Mouse (Mus musculus): ENCODE data around the gene Ltbr. TPM values are rescaled to one million over a fixed set of nuclear protein-coding genes. Genes with fewer than 3 reads are reported as not detected.

Gene Ltbr
- polyA plus RNA-seq, 1 experiment: 34.5 TPM

DNA sequence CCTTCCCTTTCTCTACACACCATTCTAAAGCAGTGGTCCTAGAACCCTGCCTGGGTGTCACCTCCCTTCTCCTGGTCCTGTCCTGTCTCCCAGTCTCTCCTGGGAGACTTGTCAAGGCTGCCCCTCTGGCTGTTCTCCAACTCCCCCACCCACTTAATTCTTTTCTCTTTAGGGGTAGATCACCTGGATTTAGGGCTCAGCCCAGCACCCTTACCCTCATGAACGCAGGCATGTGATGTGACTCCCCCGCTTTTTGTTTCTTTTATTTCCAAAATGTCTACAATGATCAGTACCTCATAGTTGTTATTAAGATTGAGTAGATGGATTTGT, 37.3 kb upstream of the Ltbr start:
- H3K4me1 ChIP-seq (ENCODE audit: control insufficient read depth, insufficient read depth, insufficient read length, low read length): peaks cover 51% of the 10 kb centered on the region
- peak overlapping the region; percentile 87 for H3K27ac ChIP-seq (replicated peaks; ENCODE audit: low read depth, low read length)

DNA sequence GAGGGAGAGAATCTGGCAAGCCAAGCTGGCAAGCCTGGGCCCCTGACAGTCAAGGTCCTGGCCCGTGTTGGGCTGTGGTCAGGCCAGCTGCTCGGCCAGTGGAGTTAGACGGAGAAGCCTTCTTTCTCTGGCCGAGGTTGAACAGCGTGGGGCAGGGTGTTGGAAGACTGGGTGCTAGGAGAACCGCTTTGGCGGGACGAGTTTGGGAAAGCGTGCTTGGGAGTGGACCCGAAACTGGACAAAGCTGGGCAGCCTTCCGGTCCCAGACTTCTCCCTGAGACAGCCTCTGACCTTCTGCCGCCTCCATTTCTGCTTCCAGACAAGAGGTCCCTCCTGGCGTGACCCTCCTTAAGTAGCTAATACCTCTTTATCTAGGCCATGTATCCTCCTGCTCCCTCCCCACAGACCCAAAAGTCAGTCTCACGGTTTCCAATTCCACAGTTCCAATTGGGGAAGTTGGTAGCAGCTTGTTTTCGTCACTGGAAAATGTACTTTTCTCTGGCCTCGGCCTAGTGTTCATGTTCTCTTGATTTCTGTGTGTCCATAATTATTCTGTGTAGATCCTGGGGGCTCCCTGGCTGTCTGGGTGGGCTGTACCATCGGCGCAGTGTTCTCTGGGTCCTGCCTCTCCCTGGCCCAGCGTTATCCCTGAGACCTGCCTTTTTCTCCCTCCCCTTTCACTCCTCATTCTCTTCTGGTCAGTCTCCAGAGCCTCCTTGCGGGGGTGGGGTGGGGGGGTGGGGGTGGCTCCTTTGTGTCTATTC, 36.7 kb upstream of the Ltbr start:
- Histone ChIP-seq H3K4me1 (ENCODE audit: control insufficient read depth, insufficient read depth, insufficient read length, low read length) (peaks cover 49% of the 10 kb centered on the region), H3K27ac (replicated peaks; ENCODE audit: low read depth, low read length) (peak overlapping the region; percentile 97)

More for the DNA sequence above, 37.3 kb upstream of the Ltbr start:
- peak overlapping the region; percentile 78 for H3K4me3 ChIP-seq (ENCODE audit: insufficient read depth, low read depth, low read length)

DNA sequence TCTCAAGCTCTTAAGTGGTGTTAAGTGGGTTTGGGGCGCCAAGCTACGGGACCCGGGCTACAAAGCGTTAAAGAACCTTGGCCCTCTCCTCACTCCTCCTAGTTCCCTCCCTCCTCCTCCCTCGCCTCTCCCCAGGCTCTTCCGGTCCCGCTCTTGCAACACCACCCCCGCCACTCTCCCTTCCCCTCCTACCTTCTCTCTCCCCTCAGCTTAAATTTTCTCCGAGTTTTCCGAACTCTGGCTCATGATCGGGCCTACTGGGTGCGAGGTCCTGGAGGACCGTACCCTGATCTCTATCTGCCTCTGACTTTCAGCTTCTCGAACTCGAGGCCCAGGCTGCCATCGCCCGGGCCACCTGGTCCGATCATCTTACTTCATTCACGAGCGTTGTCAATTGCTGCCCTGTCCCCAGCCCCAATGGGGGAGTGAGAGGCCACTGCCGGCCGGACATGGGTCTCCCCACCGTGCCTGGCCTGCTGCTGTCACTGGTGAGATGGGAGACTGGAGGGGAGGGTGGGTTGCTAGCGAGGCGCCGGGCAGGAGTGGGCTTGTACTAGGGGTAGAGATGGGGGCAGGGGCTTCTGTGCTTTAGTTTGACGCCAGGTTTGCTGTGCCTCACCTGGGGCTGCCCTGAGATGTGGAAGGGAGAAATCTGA, 36.0 kb upstream of the Ltbr start:
- Histone ChIP-seq H3K27ac (replicated peaks; ENCODE audit: low read depth, low read length) (peak overlapping the region; percentile 97), H3K4me3 (ENCODE audit: insufficient read depth, low read depth, low read length) (peak overlapping the region; percentile 78), H3K4me1 (ENCODE audit: control insufficient read depth, insufficient read depth, insufficient read length, low read length) (peaks cover 44% of the 10 kb centered on the region)

More for the DNA sequence above, 36.7 kb upstream of the Ltbr start:
- peak overlapping the region; percentile 78 for H3K4me3 ChIP-seq (ENCODE audit: insufficient read depth, low read depth, low read length)

DNA sequence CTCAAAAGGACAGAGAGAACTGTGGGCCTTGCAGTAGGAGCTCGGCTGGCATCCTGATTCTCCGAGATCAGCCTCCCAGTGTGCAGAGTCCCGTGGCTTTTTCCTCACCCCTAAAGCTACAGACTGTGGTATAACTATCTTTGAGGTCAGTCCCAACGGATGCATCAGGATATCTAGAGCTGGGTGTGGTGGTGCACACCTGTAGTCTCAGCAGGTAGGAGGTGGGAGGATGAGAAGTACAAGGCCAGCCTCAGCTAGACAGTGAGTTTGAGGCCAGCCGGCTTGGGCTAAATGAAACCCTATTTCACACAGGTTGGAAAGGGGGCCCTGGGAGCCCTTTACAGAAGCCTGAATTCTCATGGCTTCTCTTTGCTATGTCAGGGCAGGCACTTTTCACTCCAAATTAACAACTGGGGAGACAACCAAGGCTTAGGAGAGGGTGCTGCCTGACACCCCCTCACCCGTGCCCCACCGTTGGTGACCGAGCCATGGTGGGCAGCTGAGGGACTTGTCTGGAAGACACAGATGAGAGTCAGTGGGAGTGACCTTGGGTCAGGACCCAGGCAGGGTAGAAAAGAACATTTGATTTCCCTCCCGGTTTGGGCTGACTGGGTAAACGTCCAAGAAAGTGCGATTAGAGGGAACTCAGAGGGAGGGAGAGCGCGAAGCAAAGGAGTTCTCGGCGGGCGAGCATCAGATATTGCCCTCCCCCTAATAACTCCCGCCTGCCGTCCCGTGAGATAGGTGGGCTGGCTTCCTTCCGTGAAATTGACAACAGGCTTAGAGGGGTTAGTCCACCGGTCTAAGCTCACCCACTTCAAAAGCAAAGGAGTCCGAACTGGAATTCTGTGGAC, 35.3 kb upstream of the Ltbr start, which contains the start of gene Tnfrsf1a:
TSS of gene Tnfrsf1a (plus strand) at position 642 of the 854 bp plus-strand sequence.
- Histone ChIP-seq H3K4me3 (ENCODE audit: insufficient read depth, low read depth, low read length) (peak within 1 kb of the TSS; percentile 78), H3K4me1 (ENCODE audit: control insufficient read depth, insufficient read depth, insufficient read length, low read length) (peaks cover 44% of the 10 kb centered on the region), H3K27ac (replicated peaks; ENCODE audit: low read depth, low read length) (peak within 1 kb of the TSS; percentile 97)

DNA sequence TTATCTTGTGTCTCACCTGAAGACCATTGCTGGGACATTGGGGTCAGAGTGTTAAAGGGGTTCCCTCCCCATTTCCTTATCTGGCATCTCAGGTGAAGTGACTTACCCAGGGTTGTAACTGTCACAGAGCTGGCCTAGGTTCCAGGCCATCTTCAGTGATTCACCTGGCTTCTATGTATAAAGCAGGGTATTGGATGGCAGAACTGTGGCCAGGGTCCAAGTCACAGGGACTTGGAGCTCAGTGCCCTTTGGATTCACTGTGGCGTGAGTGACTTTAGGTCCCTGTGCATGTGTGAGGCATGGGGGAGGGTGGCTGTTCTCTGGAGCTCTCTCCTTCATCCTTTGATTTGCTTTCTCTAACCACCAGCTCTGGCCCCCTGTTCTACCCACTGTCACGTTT, 32.3 kb upstream of the Ltbr start:
- H3K4me1 ChIP-seq (ENCODE audit: control insufficient read depth, insufficient read depth, insufficient read length, low read length): peaks cover 32% of the 10 kb centered on the region
- H3K4me3 ChIP-seq (ENCODE audit: insufficient read depth, low read depth, low read length): no peak overlapping the region
- no peak overlapping the region for H3K27ac ChIP-seq (replicated peaks; ENCODE audit: low read depth, low read length)

DNA sequence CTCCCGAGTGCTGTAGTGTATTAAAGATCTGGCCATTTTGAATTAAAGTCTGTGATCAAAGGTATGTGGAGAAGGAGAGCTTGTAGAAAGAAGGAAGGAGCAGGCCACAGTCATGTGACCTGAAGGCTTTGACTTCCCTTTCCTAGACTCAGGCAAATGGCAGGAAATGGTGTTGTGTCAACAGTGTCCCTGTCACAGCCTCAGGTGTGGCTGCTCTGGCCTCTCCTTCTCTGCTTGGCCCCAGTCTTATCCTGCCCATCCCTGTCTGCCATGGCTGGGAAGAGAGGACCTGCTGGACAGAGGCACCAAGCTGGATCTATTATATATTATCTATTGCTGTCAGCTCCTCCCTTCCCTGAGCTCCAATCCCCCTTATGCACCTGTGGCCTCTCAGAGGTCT, 31.9 kb upstream of the Ltbr start:
- Histone ChIP-seq H3K4me1 (ENCODE audit: control insufficient read depth, insufficient read depth, insufficient read length, low read length) (peaks cover 35% of the 10 kb centered on the region), H3K4me3 (ENCODE audit: insufficient read depth, low read depth, low read length) (no peak overlapping the region), H3K27ac (replicated peaks; ENCODE audit: low read depth, low read length) (no peak overlapping the region)

DNA sequence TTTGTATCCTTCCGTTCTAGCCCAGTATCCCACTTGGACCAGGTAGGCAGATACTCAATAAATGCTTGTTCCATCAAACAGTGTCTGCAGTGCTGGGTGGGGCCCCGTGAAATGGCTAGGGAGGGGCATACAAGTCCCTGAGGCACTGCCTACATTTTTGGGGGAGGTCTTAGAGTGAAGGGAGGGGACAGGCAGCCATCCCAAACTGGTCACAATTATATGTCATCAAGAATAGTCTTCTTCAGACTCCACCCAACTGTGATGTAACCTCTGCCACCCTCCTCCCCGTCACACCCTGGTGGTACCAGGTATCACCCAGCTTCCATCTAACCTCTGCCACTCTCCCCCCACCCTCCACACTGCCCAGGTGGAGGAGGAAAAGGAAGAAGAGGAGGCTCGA, 31.2 kb upstream of the Ltbr start:
- H3K4me1 ChIP-seq (ENCODE audit: control insufficient read depth, insufficient read depth, insufficient read length, low read length): peaks cover 38% of the 10 kb centered on the region
- no peak overlapping the region for H3K27ac ChIP-seq (replicated peaks; ENCODE audit: low read depth, low read length)
- H3K4me3 ChIP-seq (ENCODE audit: insufficient read depth, low read depth, low read length): no peak overlapping the region

DNA sequence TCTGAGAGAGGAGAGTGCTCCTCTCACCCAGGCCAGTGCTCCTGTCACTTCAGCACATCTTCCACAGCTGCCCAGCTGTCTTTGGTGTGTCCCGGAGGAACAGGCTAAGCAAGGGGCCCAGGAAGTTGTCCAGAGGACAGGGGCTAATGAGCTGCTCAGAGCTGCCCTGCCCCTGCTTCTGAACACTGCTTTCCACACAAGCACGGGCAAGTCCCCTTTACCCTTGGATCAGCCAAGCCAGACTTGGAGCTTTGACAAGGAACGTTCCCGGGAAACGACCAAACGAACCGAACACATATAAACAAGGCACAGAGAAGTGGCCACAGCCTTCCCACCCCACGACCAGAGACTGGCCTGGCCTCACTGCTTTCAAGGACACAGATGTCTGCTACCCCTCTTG, 30.4 kb upstream of the Ltbr start:
- peaks cover 38% of the 10 kb centered on the region for H3K4me1 ChIP-seq (ENCODE audit: control insufficient read depth, insufficient read depth, insufficient read length, low read length)
- no peak overlapping the region for H3K27ac ChIP-seq (replicated peaks; ENCODE audit: low read depth, low read length)

DNA sequence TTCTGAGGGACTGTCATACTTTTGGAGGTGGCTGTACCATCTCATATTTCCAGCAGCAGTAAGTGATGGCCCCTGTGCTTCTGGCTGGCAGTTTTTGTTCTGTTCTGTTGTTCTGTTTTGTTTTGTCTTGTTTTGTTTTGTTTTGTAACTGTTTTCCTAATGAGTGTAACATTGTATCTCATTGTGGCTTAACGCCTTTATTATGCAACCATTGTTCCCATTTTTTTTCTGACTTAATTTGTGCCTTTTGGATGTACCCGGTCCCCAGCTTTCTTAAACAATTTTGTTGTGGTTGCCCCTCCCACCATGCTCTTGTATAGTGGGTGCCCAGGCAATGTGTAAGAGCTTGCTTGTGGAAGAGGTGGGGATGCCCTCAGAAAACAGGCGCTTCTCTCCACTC, 28.5 kb upstream of the Ltbr start:
- peaks cover 35% of the 10 kb centered on the region for H3K4me1 ChIP-seq (ENCODE audit: control insufficient read depth, insufficient read depth, insufficient read length, low read length)
- peak overlapping the region; percentile 39; the same call in 1 of the 2 replicates for H3K27ac ChIP-seq (replicated peaks; ENCODE audit: low read depth, low read length)
- no peak overlapping the region for H3K4me3 ChIP-seq (ENCODE audit: insufficient read depth, low read depth, low read length)

More for the DNA sequence above, 30.4 kb upstream of the Ltbr start:
- H3K4me3 ChIP-seq (ENCODE audit: insufficient read depth, low read depth, low read length): no peak overlapping the region

DNA sequence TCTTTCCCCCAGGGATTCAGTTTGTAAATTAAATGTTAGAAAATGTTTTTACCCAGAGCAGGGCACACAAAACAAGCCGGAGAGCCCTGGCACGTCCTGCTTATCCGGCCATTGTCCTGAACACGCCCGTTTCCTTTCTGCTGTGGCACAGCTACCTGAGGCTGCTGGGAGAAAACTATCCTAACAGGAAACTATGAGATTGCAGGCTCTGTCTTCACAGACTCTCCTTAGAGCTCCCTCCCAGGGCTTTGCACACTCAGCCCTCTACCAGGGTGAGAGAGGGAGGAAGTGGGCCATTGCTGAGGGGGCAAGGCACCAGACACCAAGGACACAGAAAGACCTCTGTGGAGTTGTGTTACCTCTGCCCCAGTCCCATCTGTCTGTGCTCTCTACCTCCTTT, 26.6 kb upstream of the Ltbr start:
- Histone ChIP-seq H3K27ac (replicated peaks; ENCODE audit: low read depth, low read length) (peak overlapping the region; percentile 72), H3K4me3 (ENCODE audit: insufficient read depth, low read depth, low read length) (no peak overlapping the region), H3K4me1 (ENCODE audit: control insufficient read depth, insufficient read depth, insufficient read length, low read length) (peaks cover 32% of the 10 kb centered on the region)

DNA sequence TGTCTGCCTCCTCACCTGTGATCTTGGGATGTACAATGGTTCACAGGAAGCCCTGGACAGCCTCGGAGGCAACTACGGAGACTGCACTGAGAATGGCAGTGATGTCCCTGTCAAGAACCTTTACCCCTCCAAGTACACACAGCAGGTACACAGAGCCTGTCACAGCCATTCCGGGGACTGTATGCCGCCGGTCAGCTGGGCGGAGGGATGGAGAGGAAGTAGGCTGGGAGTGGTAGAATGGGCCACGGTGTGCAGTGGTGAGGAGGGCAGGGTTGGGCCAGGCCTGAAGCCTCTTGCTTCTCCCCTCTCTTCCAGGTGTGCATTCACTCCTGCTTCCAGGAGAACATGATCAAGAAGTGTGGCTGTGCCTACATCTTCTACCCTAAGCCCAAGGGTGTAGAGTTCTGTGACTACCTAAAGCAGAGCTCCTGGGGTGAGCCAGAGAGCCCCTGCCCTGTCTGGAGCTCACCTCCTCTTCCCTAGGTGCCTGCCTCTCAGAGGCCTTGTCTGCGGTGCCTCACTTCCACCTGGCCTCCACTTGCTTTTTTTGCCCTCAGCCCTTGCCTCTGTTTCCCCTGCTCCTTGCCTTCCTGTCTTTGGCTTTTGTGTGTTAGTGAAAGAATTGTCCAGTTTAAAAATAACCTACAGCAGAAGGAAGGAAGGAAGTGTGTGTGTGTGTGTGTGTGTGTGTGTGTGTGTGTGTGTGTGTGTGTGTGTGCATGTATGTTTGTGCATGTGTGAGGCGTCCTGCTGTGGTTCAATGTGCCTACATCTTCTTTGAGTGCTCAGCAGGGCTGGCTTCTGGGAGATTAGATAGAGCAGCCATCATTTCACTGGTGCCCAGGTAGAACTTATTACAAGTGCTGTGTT, 25.3 kb upstream of the Ltbr start:
- Histone ChIP-seq H3K27ac (replicated peaks; ENCODE audit: low read depth, low read length) (peak overlapping the region; percentile 59), H3K4me3 (ENCODE audit: insufficient read depth, low read depth, low read length) (no peak overlapping the region), H3K4me1 (ENCODE audit: control insufficient read depth, insufficient read depth, insufficient read length, low read length) (peaks cover 28% of the 10 kb centered on the region)

DNA sequence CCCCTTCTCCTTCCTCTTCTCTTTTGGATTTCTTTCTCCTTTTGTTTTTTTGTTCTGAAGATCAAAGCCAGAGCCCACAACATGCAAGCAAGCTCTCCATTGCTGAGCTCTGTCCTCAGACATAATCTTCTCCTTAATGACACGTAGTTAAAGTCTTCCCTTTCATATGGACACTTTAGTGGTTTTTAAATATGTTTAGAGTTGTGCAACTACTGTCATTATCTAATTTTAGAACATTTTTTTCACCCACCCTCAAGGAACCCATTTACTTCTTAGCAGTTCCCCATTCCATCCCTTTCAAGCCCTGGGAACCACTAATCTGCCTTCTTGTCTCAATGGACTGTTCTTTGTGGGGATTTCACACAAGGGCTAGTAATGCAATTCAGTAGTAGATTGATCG, 20.7 kb upstream of the Ltbr start:
- Histone ChIP-seq H3K4me3 (ENCODE audit: insufficient read depth, low read depth, low read length) (no peak overlapping the region), H3K27ac (replicated peaks; ENCODE audit: low read depth, low read length) (no peak overlapping the region), H3K4me1 (ENCODE audit: control insufficient read depth, insufficient read depth, insufficient read length, low read length) (peaks cover 9% of the 10 kb centered on the region)

DNA sequence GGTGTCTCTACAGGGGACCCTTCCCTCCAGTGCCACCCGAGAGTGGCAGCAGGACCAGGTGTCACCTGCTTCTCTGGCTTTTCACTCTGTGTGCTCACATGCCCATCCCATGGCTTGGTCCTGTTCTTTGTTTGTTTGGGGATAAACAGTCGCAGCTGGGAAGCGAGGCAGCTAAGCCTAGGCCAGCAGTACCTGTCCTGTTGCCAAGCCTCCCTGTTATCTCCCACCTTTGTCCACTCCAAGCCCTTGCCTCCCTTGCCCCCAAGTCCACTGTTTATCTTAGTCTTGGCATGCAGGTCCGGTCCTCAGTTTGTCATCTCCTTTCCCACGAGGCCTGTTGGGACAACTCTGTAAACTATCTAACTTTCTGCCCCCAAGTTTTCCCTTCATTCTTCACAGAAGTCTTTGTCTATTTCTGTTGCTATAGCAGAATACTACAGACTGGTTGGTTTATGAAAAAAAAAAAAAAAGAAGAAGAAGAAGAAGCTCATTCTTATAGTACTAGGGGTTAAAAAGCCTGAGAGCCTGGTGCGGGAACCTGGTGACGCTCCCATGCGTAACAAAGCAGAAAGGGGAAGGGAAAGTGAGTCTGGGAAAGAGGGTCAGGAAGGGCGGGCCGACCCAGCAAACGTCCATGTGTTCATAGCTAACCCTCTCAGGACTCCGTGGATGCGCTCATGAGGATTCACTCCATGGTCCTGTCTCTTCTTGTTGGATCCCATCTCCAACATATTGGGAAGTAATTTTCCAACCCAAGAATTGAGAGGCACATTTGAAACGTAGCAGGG, 19.6 kb upstream of the Ltbr start:
- Histone ChIP-seq H3K4me3 (ENCODE audit: insufficient read depth, low read depth, low read length) (no peak overlapping the region), H3K27ac (replicated peaks; ENCODE audit: low read depth, low read length) (0 out of 2 replicates have a peak overlapping the region, but pooled peaks have one; percentile 3), H3K4me1 (ENCODE audit: control insufficient read depth, insufficient read depth, insufficient read length, low read length) (peaks cover 2% of the 10 kb centered on the region; the same call in 1 of the 2 replicates)

All from brown adipose tissue, adult 24 weeks (tissue).